Mouse (Mus musculus): ENCODE results near the gene Phactr1.

DNA sequence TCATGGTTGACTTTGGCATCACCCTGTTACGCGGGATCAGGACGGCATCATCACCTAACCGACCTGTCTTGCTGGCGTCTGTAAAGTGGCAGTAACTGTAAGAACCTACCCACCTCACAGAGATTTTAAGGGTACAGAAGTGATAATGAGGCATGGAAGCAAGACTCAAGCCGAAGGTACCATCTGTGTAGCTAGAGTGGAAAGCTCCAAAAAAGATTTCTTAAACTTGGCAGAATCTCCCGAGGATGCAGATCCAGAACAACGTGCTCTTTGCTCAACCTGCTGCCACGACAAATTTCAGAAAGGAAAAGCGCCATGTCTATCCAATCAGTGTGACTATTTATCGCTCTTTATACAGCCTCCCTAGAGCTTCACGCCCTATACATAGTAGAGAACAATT is 214.2 kb downstream of the Phactr1 start:
- TF ChIP-seq GATA1 (IDR thresholded peaks at IDR 0.05; ENCODE audit: low read length) (no peak), TAL1 (IDR thresholded peaks at IDR 0.05; ENCODE audit: low read length) (no peak)

All from erythroblast, embryonic 14.5 days (primary cell).